Mouse (Mus musculus) embryo, embryonic 11 days (tissue): ENCODE measurements around the gene Gm45716.
"Not testable (repeated sequence)": the region's sequence is repeated elsewhere in the genome, so short reads cannot be mapped to it uniquely, and the experiment has no call there.

Experiments
- DNase-seq: peaks from one replicate; pipeline ENCODE4 v3.0.0-alpha.2; 2015

The Gm45716 gene

GRCm38 (mm10) chr11:90251923-90252322 is 64.4 kb downstream of the Gm45716 start:
- DNase-seq = no peak

GRCm38 (mm10) chr11:90252366-90252765 is 64.9 kb downstream of the Gm45716 start:
- no peak for DNase-seq

- DNase-seq = no peak
Measured at GRCm38 (mm10) chr11:90254536-90254935, 67.1 kb downstream of the Gm45716 start.

- DNase-seq = no peak
Measured at GRCm38 (mm10) chr11:90255687-90256086, 68.2 kb downstream of the Gm45716 start.

- no peak for DNase-seq
Measured at GRCm38 (mm10) chr11:90256833-90257525, 69.5 kb downstream of the Gm45716 start.

- DNase-seq = no peak
Measured at GRCm38 (mm10) chr11:90258321-90258927, 70.9 kb downstream of the Gm45716 start.

GRCm38 (mm10) chr11:90259071-90259470 is 71.6 kb downstream of the Gm45716 start:
- DNase-seq = no peak

- no peak for DNase-seq
Measured at GRCm38 (mm10) chr11:90259826-90260225, 72.3 kb downstream of the Gm45716 start.

GRCm38 (mm10) chr11:90264180-90264579 is 76.7 kb downstream of the Gm45716 start:
- no peak for DNase-seq

- DNase-seq = no peak
Measured at GRCm38 (mm10) chr11:90265581-90265980, 78.1 kb downstream of the Gm45716 start.

- no peak for DNase-seq
Measured at GRCm38 (mm10) chr11:90268934-90269333, 81.5 kb downstream of the Gm45716 start.

GRCm38 (mm10) chr11:90269398-90270123 is 82.1 kb downstream of the Gm45716 start:
- DNase-seq = peak; percentile 37

GRCm38 (mm10) chr11:90270132-90270877 is 82.8 kb downstream of the Gm45716 start:
- no peak for DNase-seq

GRCm38 (mm10) chr11:90274187-90274586 is 86.7 kb downstream of the Gm45716 start:
- DNase-seq = no peak

GRCm38 (mm10) chr11:90275663-90276062 is 88.2 kb downstream of the Gm45716 start:
- DNase-seq = no peak

GRCm38 (mm10) chr11:90276150-90276549 is 88.7 kb downstream of the Gm45716 start:
- no peak for DNase-seq

- no peak for DNase-seq
Measured at GRCm38 (mm10) chr11:90276561-90276960, 89.1 kb downstream of the Gm45716 start.

GRCm38 (mm10) chr11:90280069-90280468 is 92.6 kb downstream of the Gm45716 start:
- no peak for DNase-seq

GRCm38 (mm10) chr11:90281943-90282342 is 94.5 kb downstream of the Gm45716 start:
- not testable (repeated sequence) for DNase-seq

- DNase-seq = no peak
Measured at GRCm38 (mm10) chr11:90283159-90283558, 95.7 kb downstream of the Gm45716 start.

- no peak for DNase-seq
Measured at GRCm38 (mm10) chr11:90283601-90284000, 96.1 kb downstream of the Gm45716 start.

GRCm38 (mm10) chr11:90284079-90284478 is 96.6 kb downstream of the Gm45716 start:
- DNase-seq = no peak

- DNase-seq = no peak
Measured at GRCm38 (mm10) chr11:90284623-90285022, 97.1 kb downstream of the Gm45716 start.
